Mouse (Mus musculus) lung, postnatal 36 days (tissue): ENCODE results near the gene Bbs1.
"Not testable (repeated sequence)": the region's sequence is repeated elsewhere in the genome, so short reads cannot be mapped to it uniquely, and the experiment has no call there.

Experiments used
- DNase-seq: peaks from one replicate; pipeline ENCODE4 v3.0.0; 2022; ENCODE audit warnings: mixed read lengths

Gene Bbs1

DNA sequence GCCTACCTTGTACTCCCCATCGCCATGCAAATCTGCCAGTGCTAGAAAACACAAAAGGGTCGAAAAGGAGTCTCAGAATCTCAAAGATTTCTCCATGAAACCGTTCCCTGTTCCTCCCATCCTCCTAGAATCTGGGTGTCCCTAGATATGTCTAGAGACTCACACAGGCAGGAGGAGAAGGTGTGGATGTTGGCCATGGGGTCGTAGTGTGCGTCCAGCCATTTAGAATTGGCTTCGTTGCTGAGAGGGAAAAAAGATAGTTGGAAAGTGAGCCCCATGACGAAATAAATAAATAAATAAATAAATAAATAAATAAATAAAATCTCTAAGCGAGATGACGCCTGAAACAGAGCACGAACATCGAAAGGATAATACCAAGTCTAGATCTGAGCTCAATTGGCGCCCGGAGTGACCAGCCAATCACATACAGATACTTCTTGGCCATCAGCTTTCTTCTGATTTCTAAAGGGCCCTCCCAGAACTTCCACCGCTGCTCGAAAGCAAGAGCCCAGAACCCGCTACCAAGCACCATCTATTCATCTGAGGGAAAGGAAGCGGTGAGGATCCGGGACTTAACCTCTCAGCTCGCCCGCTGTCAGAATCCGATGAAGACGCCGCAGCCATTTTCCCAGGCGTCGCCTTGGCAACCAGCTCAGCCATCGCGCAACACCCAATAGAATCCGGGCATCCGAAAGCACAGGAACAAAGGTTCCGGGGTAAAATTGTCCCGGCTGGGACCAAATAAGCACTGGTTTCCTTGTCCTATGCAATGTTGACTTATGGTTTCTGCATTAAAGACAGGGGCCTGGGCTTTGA is at the start of gene Bbs1:
Gene Bbs1, minus strand, starts transcription at position 650 of the 816 bp plus-strand sequence.
- peak; percentile 83 for DNase-seq

DNA sequence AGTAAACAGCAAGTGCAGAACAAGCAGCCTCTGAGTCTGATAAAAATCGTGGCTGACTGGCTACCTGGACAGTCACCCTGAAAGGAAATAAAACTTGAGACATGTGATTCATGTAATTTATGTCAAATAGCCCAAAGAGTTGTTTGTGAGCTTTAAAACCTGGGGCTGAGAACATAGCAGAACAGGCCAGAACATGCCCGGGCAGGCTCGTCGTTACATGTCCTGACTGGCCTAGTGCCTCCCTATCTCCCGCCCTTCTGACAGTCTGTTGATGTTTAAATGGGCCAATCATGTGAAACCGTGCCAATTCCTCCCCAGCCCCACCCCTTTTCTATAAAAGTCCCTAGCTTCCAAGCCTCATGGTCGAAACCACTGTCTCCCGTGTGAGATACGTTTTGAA is 42.2 kb upstream of the Bbs1 start:
- DNase-seq, result not testable (repeated sequence)

DNA sequence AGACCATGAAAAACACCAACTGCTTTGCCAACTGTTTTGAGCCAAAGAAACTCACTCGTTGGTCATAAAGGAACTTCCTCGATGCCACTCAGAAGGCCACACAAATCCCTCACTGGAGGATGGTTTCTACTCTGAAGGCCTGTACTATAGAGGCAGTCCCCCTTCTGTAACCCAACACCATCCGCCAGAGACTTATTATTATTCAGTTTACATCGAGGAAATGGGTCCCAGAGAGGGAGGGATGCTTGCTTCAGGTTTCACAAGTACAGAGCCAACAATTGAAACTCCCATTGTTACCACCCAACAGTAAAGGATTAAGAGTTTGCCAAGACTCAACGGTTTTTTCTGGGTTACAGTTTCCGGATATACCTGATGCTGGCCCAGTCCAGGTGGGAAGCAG is 39.1 kb upstream of the Bbs1 start:
- DNase-seq, result no peak

DNA sequence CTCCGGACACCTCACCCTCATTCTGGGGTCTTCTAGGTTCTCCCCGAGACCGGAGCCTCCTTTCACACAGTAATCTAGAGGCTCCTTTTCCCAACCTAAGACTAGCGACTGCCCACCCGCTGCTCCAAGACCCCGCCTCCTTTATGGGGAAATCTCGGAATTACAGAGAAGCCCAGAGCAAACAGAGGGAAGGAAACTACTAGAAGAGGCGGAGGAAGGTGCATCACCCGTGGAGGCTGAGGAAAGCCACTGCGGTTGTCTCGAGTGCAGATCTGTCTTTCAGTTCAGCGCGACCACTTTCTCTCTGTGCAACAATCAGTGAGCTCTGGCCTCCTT is 36.8 kb upstream of the Bbs1 start:
- peak; percentile 60 for DNase-seq

DNA sequence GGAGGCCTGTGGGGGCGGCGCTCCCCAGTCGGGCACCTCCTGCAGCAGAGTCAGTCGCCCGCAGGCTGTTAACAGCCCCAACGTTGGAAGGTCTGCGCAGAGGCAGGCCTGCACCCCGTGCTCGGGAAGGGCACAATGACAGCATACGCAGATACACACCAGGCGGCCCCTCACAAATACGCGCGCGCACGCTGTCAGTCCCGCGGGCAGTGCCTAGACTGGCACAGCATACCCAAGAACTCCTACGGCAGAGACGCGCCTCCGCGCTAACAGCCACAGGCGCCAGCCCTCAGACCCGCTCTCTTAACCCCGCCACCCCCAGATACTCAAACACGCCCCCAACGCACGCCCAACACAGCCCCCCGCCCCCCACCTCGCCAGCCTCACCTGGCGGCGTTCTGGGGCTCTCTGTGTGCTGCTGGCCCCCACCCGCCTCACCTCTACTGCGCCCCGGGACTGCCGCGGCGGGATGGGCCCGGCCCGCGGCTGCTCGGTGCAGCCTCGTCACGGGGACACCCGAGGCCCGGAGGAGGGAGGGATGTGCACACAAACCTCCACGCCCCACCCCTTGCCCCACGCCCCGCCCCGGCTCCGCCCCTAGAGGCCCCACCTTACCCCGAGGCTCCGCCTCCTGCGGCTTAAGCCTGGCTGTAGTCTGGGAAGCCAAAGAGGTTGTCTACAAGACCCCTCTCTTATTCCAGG is 36.3 kb upstream of the Bbs1 start, which contains the start of gene Peli3:
Gene Peli3, minus strand, starts transcription at position 577 of the 702 bp plus-strand sequence.
- peak; percentile 79 for DNase-seq

DNA sequence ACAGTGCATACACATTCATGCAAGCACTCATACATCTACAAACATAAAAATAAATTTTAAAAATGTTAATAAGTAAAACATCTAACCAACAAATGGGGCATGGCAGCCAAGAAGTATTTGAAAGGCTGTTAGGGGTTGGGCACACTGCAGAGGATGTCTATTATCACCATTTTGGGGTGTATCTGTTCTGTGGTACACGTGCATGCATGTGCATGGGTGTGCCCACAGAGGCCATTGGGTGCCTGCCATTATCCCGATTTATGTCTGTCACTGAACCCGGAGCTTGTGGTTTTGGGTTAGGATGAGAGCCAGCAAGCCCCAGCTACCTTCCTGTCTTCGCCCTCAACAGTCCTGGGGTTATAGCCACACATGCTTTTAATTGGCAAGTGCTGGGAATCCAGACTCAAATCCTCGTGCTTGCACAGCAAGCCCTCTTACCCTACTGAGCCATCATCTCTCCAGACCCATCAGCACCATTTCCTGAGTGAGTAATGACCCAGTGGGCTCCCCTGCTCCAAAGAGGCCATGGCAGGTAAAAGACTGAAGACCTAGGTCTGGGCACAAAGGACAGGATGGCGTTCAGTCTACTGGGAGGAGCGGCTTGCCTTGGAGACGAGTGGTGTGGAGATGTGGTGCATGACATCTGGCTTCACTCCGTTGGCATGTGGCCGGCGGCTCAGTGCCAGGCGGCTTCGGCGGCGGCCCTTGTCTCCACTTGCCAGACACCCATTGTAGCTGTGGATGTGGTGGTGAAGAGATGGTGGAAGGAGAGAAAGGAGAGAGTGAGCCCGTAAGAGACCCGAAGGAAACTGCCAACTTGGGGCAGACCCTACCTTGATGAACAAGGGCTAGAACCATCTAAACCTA is 31.2 kb upstream of the Bbs1 start:
- DNase-seq, result no peak

DNA sequence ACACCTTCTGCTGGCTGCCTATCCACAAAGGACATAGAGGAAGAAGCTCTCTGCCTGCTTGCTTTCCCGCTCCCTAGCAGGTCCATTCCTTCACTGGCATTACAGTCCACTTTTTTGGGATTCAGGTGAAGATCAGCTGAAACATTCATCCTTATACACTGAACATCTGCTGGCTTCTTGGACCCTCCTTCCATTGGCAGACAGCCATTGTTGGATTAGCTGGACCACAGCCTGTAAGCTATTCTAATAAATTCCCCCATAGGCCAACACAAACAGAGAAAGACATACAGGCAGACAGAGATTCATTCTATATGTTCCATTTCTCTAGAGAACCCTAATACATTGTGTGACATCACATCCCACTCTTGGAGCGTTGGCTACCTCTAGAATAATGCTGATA is 30.5 kb upstream of the Bbs1 start:
- no peak for DNase-seq

DNA sequence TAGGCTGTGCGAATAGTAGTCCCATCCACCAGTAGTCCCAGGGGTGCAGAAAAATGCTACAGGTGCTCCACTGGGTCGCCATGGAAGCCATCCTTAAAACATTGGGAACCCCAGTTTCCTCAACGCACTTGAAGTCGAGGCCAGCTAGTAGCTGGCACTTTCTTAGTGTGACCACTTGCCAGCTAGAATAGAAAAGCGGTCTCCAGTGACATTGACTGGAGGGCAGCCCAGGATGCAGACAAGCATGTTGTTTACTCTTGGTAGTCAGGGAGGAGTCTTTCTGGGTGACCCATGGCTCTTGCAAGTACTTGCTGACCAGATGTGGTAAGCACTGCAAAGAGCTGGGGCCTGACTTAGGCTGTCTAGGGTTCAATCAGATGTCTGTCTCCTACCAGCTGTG is 22.4 kb upstream of the Bbs1 start:
- peak; percentile 24 for DNase-seq

DNA sequence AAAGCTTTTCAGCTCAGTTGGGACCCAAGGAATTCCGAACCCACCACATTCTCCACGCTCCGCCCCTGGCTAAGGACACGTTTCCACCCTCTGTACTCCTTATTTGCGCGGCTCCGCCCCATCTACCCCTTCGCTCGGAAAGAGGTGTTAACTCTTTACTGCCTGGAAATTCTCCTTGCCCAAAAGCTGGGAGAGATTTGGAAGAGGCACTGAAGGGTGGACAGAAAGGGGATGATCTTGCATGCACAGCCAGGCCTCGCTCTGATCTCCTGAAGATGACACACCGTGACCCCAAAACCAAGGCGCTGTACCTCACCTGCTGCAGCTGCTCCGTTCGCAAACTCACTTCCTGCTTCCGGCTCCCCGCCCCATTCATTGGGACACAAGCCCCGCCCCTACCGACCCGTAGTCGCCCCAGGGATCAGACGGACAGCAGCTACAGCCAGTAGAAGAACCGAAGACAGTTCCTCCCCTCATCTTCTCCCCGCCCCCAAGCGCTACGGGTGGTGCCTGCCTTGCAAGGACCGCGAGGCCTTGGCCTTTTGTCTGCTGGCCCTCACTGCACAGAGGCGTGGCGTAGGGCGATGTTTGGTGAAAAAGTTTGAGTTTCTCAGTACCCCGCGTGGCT is 21.6 kb upstream of the Bbs1 start, which contains the start of gene Dpp3:
Gene Dpp3, minus strand, starts transcription at position 384 of the 628 bp plus-strand sequence.
- DNase-seq, result peak; percentile 100

DNA sequence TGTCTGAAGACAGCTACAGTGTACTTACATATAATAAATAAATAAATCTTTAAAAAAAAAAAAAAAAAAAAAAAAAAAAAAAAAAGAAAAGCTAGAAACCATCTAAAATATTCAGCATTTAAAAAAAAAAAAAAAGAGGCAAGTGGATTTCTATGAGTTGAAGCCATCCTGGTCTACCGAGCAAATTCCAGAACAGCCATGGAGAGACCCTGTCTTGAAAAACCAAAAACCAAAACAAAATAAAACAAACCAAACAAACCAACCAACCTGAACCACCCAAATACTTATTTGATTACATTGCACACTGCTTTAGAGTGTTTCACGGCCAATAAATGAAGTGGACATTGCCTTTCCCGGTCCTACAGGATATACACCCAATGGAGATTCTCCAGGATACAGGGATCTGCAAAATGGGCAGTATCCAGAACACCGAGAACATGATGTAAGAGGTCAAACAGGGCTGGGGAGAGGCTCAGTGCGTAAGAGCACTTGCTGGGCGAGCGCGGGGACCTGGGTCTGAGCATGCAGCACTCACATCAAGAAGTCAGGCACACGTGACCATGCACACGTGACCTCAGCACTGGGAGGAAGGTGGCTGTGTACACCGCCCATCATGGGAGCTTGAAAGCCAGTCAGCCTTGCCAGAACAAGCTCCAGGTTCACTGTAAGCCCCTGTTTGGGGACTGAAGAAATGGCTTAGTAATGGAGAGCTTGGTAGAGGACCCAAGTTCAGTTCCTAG is 18.9 kb upstream of the Bbs1 start:
- DNase-seq, result no peak

DNA sequence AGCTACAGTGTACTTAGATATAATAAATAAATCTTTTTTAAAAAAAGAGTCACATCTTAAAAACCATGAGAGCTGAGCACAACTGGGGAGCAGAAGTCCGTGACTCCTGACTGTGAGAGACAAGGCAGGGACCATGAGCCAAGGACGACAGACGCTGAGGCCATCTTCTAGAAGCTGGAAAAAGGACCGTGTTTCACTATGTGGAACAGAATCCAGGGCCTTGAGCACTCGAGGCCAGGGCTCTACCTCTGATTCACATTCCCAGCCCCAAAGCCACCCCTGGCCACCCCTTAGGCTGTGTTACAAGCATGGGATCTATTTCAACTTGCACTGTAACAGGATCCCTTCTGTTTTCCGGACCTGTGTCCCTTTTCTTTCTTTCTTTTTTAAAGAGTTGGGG is 13.2 kb upstream of the Bbs1 start:
- no peak for DNase-seq

DNA sequence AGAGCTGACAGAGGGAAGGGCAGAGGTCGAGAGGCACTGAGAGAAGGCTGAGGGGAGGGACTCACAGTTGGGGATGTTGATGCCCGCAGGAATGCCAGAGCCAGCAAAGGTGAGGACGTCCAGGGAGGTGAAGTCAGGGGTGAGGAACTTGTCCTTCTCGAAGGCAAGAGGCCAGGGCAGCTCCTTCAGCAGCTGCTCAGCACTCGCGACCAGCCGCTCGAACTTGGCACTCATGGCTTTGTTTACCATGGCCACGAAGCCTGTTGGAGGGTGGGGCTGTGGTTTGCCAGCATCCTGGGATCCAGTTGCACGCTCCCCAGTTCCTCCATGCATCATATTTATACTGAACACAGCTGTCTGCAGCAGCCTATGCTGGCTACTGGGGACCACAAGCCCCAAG is 10.4 kb upstream of the Bbs1 start:
- DNase-seq, result peak; percentile 10

DNA sequence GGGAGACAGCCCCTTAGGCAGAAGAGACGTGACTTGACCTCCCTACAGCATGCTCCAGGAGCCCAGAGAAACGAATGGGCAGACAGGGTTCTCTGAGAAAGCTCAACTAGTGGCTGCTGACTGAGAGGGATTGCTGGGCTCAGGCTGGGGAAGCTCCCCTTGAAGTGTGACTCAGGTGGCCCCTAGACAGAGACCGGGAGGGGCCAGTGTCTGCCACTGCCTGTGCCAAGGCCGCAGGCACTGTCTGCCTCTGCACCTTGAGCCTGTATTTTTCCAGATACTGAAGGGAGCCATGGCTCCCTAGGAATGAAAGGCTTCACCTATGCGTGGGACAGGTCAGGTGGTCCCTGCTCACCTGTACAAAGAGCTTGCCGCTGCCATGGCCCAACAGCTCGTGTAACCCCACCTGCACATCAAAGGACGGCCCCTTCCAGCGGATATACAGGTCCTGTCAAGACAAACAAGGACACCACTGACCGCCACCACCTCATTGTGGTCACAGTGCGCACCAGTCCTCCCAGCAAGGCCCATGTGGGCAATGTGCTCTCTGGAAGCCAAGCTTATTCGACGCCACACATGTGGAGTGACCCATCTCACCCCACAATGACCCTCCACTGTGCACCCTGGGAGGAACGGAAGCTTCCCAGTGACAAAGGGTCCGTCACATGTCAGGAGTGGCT is 9.6 kb upstream of the Bbs1 start:
- no peak for DNase-seq

DNA sequence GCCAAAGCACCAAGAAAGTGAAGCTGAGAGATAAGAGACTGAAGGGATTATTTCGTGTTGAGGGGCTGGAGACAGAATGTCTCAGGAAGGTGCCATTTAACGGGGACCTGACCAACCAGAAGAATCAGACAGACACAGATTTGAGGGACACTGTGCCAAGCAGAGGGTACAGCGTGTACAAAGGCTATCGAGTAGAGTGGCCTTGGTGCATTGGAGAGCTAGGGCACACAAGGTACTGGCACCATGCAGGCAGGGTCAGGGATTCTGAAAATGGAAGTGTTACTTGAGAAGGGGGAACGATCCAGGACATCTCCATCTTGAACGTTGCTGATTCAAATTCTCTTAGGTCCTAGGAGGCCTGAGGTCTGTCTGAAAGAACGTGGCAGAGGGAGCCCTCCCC is 2.9 kb upstream of the Bbs1 start:
- no peak for DNase-seq

DNA sequence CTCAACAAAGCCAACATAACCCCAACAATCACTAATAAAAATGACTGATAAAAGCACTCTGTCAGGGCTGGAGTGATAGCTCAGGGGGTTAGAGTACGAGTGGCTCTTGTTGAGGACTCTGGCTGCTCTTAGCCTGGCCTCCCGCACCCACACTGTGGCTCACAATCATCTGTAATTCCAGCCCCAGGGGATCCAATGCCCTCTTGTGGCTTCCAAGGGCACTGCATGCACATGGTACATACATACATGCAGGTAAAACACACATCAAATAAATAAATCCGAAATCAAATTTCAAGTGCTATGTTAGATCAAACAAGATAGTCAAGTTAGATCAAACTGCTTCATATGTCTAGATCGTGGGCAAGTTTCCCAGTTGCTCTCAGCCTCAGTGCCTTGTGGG is 1.7 kb upstream of the Bbs1 start:
- DNase-seq, result peak; percentile 37

DNA sequence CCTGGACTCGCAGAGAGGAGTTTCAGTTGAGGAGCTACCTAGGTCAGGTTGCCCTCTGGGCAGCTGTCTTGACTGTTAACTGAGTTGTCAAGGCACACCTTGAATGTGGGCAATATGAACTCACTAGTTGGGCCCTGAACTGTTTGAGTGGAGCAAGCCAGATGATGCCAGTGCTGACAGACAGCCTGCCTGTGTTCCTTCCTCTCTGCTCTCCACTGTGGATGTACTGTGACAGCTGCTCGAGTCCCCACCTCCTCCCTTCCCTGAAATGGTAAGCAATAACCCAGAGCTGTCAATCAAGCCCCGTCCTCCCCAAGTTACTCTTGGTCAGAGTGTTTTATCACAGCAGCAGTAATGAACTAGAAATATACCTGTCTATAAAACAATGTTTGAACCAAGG is 6.5 kb downstream of the Bbs1 start:
- DNase-seq, result no peak

DNA sequence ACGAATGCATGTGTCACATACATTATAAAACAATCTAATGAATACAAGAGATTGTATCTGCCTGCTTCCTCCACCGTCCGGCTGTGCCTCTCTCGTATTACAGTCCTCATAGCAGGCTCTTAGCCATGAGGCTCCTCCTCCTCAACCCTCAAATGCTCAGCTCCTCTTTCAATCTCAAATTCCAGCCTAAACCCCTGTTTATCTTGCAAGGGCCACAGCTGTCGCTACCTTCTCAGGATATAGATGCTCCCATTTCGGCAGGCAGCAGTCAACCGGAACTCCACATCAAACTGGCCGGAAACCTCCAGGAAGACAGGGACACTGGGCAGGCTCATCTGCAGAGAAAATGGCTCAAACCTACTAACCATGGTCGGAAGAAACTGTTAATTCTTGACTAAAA is 7.5 kb downstream of the Bbs1 start:
- DNase-seq, result no peak

DNA sequence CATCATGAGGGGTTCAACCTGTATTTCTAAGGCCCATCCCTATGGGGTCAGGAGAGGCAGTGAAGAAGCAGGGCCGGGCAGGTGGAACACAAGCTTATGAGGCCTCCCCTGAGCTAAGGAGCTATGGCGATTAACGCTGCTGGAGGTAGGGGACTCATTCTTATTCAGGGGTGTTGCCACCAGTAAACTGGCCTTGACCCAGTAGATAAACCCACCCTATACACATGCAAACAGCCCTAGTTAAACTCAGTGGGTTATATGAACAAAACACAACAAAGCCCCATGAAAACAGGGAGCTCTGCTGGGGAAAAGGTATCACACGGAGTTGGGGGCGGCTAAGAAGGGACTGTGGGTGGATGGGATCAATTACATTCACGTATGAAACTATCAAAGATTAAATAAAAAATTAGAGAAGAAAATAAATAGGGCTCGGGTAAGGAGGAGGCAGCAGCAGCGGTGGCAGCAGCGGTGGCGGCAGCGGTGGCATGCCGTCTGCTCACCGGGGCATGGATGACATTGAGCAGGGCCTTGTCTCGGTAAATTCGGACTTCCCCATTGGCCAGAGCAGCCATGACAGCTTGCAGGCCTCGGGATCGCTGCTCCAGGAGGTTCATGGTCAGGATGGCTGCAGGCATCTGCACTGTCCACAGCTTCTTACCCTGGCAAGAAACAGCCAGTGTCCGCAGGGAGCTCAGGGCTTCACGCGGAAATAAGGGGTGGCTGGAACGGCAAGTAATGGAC is 9.5 kb downstream of the Bbs1 start:
- no peak for DNase-seq

DNA sequence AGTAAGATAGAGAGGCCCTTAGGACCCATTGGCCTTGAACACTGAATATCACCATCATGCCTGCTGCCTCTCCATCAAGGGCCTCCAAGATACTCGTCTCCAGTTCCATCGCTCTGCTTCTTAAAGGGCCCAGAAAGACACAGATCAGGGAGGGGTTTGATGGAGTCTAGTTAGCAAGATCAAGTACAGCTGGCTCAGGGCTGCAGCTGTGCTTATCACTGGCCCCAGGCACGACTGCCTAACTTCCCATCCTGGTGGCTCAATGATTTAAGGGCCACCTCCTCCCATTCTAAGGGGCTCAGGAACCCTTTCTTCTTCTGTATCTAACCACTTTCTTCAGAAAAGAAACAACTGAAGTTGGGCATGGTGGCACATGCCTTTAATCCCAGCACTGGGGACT is 14.6 kb downstream of the Bbs1 start:
- DNase-seq, result no peak

DNA sequence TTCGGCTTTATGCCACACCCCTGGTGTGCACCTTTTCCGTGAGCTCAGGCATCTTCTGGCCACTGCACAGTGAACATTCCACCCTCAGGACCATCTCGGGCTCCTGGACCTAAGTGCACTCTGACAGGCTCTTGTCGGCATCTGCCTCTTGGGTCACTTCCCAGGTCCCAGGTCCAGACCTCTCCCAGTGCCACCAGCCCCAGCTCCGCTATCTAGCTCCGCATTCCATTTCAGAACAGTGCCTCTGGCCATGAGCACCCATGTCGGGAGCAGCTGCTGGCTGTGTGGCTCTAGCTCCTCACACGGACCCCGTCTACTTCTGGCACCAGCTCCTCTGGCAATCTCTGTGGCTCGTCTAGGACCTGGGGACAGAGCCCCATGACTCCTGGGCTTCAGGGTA is 16.6 kb downstream of the Bbs1 start:
- DNase-seq, result no peak

DNA sequence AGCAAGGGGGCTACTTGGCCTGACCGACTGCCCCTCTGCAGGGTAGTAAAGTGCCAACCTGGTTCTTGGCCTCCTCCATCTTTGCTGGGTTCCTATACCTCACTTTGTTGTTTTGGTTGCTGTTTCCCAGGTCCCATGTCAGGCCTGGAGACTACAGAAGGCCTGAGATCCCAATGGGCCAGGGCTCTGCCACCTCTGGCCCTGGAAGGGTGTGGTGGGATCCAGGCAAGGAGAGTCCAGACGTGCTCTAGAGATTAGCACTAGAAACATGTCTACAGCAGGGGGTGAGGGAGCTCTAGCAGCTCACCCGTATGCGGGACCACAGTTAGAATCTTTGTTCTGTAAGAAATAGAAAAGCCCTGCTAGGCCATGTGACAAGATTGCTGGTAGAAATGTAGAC is 22.5 kb downstream of the Bbs1 start:
- DNase-seq, result no peak
